Mouse (Mus musculus): ENCODE data around the gene Pdcd1. TPM values are rescaled to one million over a fixed set of nuclear protein-coding genes. Genes with fewer than 3 reads are reported as not detected.
A peak's percentile ranks its signal among the peaks of the same experiment; 100 is the strongest.
"Not testable (repeated sequence)": the region's sequence is repeated elsewhere in the genome, so short reads cannot be mapped to it uniquely, and the experiment has no call there.

Gene Pdcd1
- total RNA-seq, 2 experiments from 2014 or later, result 0.15 TPM; not detected in 1

GRCm38 (mm10) chr1:94034984-94035743, 17.2 kb downstream of the Pdcd1 start:
- DNase-seq (ENCODE audit: low spot score in 2 of 2), result peak; percentile 81 to 86
- intact Hi-C loops (cut with DNase I), result loop anchor here (2.0 kb wide), 1 partner anchor 44 kb away; no protein-coding TSS in a partner anchor

- no peak for DNase-seq (ENCODE audit: low spot score in 2 of 2)
- intact Hi-C loops (cut with DNase I), result no loop called here
Measured at GRCm38 (mm10) chr1:94033075-94033602, 19.2 kb downstream of the Pdcd1 start.

GRCm38 (mm10) chr1:94028741-94029140, 23.6 kb downstream of the Pdcd1 start:
- DNase-seq (ENCODE audit: low spot score in 2 of 2), result no peak

GRCm38 (mm10) chr1:94027506-94028108, 24.7 kb downstream of the Pdcd1 start:
- no peak for DNase-seq (ENCODE audit: low spot score in 2 of 2)
- intact Hi-C loops (cut with DNase I), result no loop called here

More at GRCm38 (mm10) chr1:94028741-94029140, 23.6 kb downstream of the Pdcd1 start:
- intact Hi-C loops (cut with DNase I), result no loop called here

GRCm38 (mm10) chr1:94020151-94020550, 32.2 kb downstream of the Pdcd1 start, which contains the start of gene Neu4:
Gene Neu4, plus strand, starts transcription at chr1:94020451.
- no peak for DNase-seq (ENCODE audit: low spot score in 2 of 2)
- intact Hi-C loops (cut with DNase I), result no loop called here

- no peak for DNase-seq (ENCODE audit: low spot score in 2 of 2)
- intact Hi-C loops (cut with DNase I), result loop anchor here (10.0 kb wide), 1 partner anchor 63 kb away; no protein-coding TSS in a partner anchor
Measured at GRCm38 (mm10) chr1:94011643-94012042, 40.7 kb downstream of the Pdcd1 start.

- peak; percentile 78 to 81 for DNase-seq (ENCODE audit: low spot score in 2 of 2)
- intact Hi-C loops (cut with DNase I), result not testable (repeated sequence)
Measured at GRCm38 (mm10) chr1:94008826-94009225, 43.5 kb downstream of the Pdcd1 start.

- intact Hi-C loops (cut with DNase I), result not testable (repeated sequence)
- peak; percentile 32 to 39 for DNase-seq (ENCODE audit: low spot score in 2 of 2)
Measured at GRCm38 (mm10) chr1:94005954-94006506, 46.3 kb downstream of the Pdcd1 start.

GRCm38 (mm10) chr1:94001023-94001422, 51.3 kb downstream of the Pdcd1 start:
- intact Hi-C loops (cut with DNase I), result no loop called here
- DNase-seq (ENCODE audit: low spot score in 2 of 2), result no peak

- DNase-seq (ENCODE audit: low spot score in 2 of 2), result not testable (repeated sequence)
- intact Hi-C loops (cut with DNase I), result loop anchor here (5.0 kb wide), 1 partner anchor 69 kb away; no protein-coding TSS in a partner anchor
Measured at GRCm38 (mm10) chr1:93991491-93991890, 60.9 kb downstream of the Pdcd1 start.

- DNase-seq (ENCODE audit: low spot score in 2 of 2), result not testable (repeated sequence)
- intact Hi-C loops (cut with DNase I), result loop anchor here (5.0 kb wide), 1 partner anchor 69 kb away; no protein-coding TSS in a partner anchor
Measured at GRCm38 (mm10) chr1:93991068-93991467, 61.3 kb downstream of the Pdcd1 start.

- intact Hi-C loops (cut with DNase I), result loop anchor here (5.0 kb wide), 1 partner anchor 68 kb away; no protein-coding TSS in a partner anchor
- not testable (repeated sequence) for DNase-seq (ENCODE audit: low spot score in 2 of 2)
Measured at GRCm38 (mm10) chr1:93990209-93990608, 62.1 kb downstream of the Pdcd1 start, which contains the start of gene Gal3st2c. Gene Gal3st2c, plus strand, starts transcription at chr1:93990509.

- DNase-seq (ENCODE audit: low spot score in 2 of 2), result no peak
- intact Hi-C loops (cut with DNase I), result loop anchor here (5.0 kb wide), 1 partner anchor 89 kb away; no protein-coding TSS in a partner anchor
Measured at GRCm38 (mm10) chr1:93988786-93989185, 63.6 kb downstream of the Pdcd1 start.

Other genes with a start within 250 kb of the Pdcd1 start
- gene Ing5, start 248.6 kb downstream of the Pdcd1 start, total RNA-seq (2021), result 10 to 100 TPM; 11.0 to 12.2 TPM
- gene D2hgdh, start 227.6 kb downstream of the Pdcd1 start, total RNA-seq (2021), result 10 to 100 TPM; 12.7 to 15.3 TPM
- under 1 TPM; 0.12 to 0.16 TPM for gene Gal3st2, start 191.2 kb downstream of the Pdcd1 start, total RNA-seq (2021)
- gene Gal3st2b, start 134.2 kb downstream of the Pdcd1 start, total RNA-seq (2021), result under 1 TPM; 0.16 to 0.20 TPM
- under 1 TPM; 0.05 TPM for gene Gal3st2c, start 62.0 kb downstream of the Pdcd1 start, total RNA-seq (2021)
- 1 to 10 TPM; 8.8 to 9.6 TPM for gene Neu4, start 32.1 kb downstream of the Pdcd1 start, total RNA-seq (2021)

Measured in left cerebral cortex, postnatal 36 days (tissue).